Comparison of ENCODE assay signal across 13 mouse cellular contexts in genomic region chr6:140280817-140281475, GRCm38 (mm10).
DNase-seq lines count a peak whose midpoint lies in the region; ATAC-seq and TF ChIP-seq lines count a peak whose summit lies in the region.
"Had no signal": no experiment of that assay in that cellular context is flagged by ENCODE, and none has a peak within 500 bp of the region (broad histone marks: within the 10 kb centered on the region; RNA-seq: fewer than 3 reads in every experiment).

No protein-coding gene starts in this region.

- TF ChIP-seq POLR2A in small intestine, adult 2 months (IDR thresholded peaks at IDR 0.05; ENCODE audit: low read depth, low read length): no peak

- no peak for TF ChIP-seq CTCF in small intestine, adult 2 months (IDR thresholded peaks at IDR 0.05; ENCODE audit: extremely low read depth, insufficient read length, insufficient replicate concordance, low read depth, low read length)

- no peak overlapping the region for H3K4me3 ChIP-seq in small intestine, adult 2 months (ENCODE audit: low read depth, low read length)
- H3K4me3 ChIP-seq: neural tube, embryonic 15.5 days had no signal

- no peaks in the 10 kb centered on the region for H3K27me3 ChIP-seq in small intestine, adult 2 months (ENCODE audit: control insufficient read depth, insufficient read depth, low read length)
- H3K27me3 ChIP-seq: neural tube, embryonic 15.5 days had no signal

- 16% methylated on average over 9 of the region's 9 CpGs for WGBS in small intestine, adult 2 months

- DNase-seq in lung, postnatal 10 days: peak; percentile 14
- DNase-seq in lung, postnatal 14 days: no peak
- DNase-seq in kidney, adult 18-20 months: peak; percentile 77
- DNase-seq in kidney, postnatal 4 days: peak; percentile 57 to 74
- no peak for DNase-seq in cerebellum, adult 11-12 months
- DNase-seq in cerebellum, adult 8-10 months: no peak
- DNase-seq: adrenal gland, postnatal 14 days; cerebellum, adult 9-11 months; gastrocnemius, postnatal 36 days; midbrain, embryonic 14.5 days had no signal

- H3K4me1 ChIP-seq in small intestine, adult 2 months (ENCODE audit: control insufficient read depth, insufficient read depth, insufficient read length, low read length): peaks cover 14% of the 10 kb centered on the region; the same call in 1 of the 2 replicates

- no peaks in the 10 kb centered on the region for H3K36me3 ChIP-seq in small intestine, adult 2 months (ENCODE audit: control insufficient read depth, insufficient read depth, low read length)
- H3K36me3 ChIP-seq: neural tube, embryonic 15.5 days had no signal

- H3K27ac ChIP-seq in small intestine, adult 2 months (ENCODE audit: insufficient read depth, low read depth, low read length): peak overlapping the region; percentile 77
- H3K27ac ChIP-seq: neural tube, embryonic 15.5 days had no signal

- no peak for ATAC-seq in granulocyte monocyte progenitor cell, adult 5-6 weeks (replicated peaks; ENCODE audit: poor library complexity, severe bottlenecking)

Comparison
In these comparisons a context has a peak if more than half of its experiments do, and no peak if none do; other contexts are left out.
1. DNase-seq: peak in lung, postnatal 10 days (single experiment), kidney, adult 18-20 months (single experiment) and kidney, postnatal 4 days (2 of 2); none in lung, postnatal 14 days (single experiment), cerebellum, adult 11-12 months (single experiment) and cerebellum, adult 8-10 months (single experiment).